Mouse (Mus musculus) urinary bladder, postnatal 25 days (tissue): Measurements from ENCODE around the gene C3ar1.
A peak's percentile ranks its signal among the peaks of the same experiment; 100 is the strongest.

ENCODE experiments used
- DNase-seq: peaks from one replicate; pipeline ENCODE4 v3.0.0; 2022; ENCODE audit warnings: low spot score

Gene C3ar1

DNA sequence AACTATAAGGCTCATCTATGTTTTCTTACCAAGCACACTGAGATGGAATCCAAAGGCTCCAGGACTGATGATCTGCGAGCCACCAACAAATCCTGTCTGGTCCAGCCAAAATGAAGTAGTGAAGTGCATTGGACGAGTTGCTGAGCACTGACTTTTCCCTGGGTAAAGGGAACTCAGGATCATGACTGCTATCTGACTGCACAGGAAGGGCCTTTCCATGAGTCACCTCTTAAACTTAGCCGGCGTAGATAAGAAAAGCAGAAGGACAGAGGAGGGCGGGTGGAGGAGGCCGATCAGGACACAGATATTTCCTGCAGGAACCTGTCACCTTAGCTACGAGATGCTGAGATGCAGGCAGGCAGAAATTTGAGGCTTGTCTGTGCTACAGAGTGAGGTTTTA lies at the start of gene C3ar1:
Gene C3ar1, minus strand, starts transcription at position 207 of the 400 bp plus-strand sequence.
- no peak for DNase-seq

DNA sequence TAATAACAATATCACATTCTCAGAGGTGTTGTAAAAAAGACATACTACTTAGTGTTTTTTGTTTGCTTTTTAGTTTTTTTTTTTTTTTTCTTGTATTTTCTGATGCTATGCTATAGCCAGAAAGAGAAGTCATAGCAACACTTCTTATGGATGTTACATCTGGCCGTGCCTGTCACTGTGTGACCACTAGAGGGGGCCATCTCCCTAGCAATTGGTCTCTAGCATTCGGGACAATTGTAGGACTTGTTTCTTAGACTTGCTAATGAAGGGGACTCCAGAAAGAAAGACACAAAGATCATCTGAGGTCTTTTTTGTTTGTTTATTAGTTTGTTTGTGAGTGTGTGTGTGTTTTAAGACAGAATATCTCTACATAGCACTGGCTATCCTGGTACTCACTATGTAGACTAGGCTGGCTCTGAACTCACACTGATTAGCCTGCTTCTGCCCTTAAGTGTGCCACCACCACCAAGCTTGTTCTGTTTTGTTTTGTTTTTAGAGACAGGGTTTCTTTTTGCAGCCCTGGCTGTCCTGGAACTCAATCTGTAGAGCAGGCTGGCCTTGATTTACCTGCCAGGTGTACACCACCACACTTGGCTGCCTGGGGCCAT lies 36.6 kb upstream of the C3ar1 start:
- peak; percentile 54 for DNase-seq

DNA sequence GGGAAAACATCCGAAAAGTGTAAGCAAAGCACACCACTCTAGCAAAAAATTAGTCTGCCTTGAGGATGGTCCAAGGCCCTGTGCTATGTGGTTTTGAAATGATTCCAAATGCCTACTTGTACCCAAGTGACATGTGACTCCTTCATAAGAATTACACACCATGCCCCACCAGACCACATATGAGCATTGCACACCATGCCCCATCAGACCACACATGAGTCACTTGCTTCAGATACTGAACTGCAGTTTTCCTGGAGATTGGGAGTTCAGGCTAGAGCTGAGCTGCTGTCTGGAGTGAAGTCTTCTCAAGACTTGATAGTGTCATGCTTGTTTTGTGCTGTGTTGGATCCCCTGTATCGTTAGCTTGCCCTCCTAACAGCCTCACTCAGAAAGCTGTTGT lies 33.6 kb upstream of the C3ar1 start:
- DNase-seq, result no peak

- no peak for DNase-seq
Observed at GRCm38 (mm10) chr6:122883603-122884002, 27.6 kb upstream of the C3ar1 start.

DNA sequence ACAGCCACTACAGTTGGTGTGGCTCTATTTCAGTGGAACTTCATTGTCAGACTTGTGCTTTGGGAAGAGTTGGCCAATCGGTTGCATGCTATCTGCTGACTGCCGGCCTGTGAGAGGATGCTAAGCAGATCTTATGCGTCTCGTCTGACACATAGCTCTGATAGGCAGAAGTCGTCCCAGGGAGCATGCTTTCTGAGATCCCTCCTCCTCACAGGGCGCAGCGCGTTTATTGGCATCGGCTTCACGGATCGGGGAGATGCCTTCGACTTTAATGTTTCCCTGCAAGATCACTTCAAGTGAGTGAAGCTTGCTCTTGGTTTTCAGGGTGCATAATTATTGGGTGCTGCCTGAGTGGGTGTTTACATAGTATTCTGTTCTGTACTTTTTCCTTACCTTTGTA lies 25.3 kb upstream of the C3ar1 start:
- no peak for DNase-seq

DNA sequence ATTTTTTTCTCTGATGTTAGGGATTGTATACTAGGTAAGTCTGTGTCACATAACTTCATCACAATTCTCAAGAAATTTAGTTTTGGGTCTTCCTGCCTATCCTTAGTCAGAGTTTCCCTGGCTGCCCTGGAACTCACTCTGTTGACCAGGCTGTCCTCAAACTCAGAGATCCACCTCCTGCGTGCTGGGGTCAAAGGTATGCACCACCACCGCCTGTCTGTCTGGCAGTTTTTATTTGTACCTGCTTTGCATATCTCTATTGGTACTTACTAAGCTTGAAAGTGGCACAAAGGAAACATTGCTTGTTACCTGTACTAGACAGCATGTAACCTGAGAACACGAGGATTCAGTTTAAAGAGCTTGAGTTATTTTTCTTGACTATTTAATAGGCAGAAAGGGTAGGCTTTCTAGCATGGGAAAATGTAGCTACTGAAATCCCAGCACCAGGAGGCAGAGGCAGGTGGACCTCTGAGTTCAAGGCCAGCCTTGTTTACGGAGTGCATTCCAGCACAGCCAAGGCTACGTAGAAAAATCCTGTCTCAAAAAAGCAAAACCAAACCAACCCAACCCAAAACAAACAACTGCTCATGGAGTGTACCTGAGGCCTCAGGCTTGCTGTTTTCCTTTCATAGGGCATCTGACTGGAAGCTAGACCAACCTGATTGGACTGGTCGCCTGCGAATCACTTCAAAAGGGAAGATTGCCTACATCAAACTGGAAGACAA lies 24.0 kb upstream of the C3ar1 start:
- no peak for DNase-seq

DNA sequence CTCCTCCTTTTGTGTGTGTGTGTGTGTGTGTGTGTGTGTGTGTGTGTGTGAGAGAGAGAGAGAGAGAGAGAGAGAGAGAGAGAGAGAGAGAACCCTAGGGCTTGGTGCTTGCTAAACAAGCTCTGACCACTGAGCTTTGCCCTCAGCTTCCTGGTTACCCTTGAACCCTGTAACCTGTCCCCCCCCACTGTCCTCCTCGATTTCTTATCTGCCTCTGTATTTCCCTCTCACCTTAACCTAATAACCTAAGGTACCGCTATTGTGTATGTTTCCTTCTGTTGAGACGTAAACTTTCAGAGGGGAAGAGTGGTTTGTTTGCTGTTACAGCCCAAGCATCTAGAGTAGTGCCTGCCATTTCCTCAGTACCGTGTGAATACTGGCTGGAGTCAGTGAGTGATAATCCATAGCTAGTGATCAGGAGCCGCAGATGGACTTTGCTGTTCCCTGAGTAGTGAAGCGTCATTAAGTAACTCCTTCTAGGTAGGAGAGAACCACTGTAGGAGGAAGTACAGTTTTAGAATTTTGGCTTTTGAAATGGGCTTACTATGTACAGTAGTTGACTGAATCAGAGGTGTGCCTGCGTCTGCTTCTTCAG lies 23.3 kb upstream of the C3ar1 start:
- DNase-seq, result no peak

- DNase-seq, result no peak
Observed at GRCm38 (mm10) chr6:122874720-122875389, 18.9 kb upstream of the C3ar1 start.

- peak; percentile 98 for DNase-seq
Observed at GRCm38 (mm10) chr6:122873871-122874719, 18.1 kb upstream of the C3ar1 start, which contains the start of gene Necap1. Gene Necap1, plus strand, starts transcription at chr6:122874474.

DNA sequence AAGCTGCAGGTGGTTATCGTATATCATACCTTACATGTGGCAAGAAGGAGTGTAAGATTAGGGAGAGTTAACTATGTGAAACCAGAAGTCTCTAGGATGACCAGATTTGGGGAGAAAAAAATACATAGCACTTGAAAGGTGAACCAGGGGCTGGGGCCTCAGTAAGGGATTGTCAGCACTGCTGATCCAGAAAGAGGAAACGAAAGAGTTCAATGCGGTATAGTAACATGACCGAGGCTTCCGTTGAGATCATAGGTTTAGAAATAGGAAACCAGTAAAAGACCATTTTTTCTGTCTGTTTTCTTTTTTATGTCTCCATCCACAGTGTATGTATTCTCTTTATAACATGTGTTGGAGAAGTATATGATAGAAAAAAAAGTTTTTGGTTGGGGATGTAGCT lies 16.8 kb upstream of the C3ar1 start:
- DNase-seq, result no peak

DNA sequence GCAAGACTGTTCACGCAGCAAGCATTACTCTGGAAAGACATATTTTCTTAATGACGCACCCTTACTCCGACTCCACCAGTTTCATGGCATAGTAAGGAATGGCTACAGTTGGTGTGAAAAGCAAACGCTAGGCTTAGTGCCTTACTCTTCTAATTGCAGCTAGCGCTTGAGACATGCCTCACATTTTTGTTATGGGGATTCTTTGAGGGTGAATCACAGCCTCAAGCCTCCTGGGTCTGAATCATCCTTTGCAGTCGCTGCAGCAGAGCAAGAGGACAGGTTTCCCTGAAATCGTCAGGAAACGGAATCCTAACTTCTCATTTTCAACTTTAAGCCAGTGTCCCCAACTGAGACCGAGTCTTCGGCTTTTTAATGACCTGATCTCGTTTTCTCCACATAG lies 13.9 kb upstream of the C3ar1 start:
- DNase-seq, result no peak

GRCm38 (mm10) chr6:122867914-122868313 lies 12.0 kb upstream of the C3ar1 start:
- no peak for DNase-seq

DNA sequence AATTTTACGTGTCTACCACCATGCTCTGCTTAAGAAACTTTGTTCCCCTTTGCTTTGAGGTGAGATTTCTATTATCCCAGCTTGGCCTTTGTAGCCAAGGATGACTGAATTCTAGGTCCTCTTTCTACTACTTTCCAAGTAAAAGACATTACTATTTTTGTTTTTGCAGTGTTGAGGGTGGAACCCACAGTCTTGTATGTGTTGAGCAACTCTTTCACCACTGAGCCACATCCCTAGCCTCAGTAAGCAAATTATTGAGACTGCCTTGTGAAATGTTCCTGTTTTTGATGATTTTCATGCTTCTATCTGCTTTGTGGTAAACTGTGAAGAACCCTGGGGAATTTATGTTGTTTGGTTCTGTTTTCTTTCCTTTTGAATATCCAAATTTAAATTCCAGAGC lies 6.9 kb upstream of the C3ar1 start:
- no peak for DNase-seq

- no peak for DNase-seq
Observed at GRCm38 (mm10) chr6:122862434-122862833, 6.5 kb upstream of the C3ar1 start.

- DNase-seq, result no peak
Observed at GRCm38 (mm10) chr6:122854552-122854951, 1.4 kb downstream of the C3ar1 start.

DNA sequence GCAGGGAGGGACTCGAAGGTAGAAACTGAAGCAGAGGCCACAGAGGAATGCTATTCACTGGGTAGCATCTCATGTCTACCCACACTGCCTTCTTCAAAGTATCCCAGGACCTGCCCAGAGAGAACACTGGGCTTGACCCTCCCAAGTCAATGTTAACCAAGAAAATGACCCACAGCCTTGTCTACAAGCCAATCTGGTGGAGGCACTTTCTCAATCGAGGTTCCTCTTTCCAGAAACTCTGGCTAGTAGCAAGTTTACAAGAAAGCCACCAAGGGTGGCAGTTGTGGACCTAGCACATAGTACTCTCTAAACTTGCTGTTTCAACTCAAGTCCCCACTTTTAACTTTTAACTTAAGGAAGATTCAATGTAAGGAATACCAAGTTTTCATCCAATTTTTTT lies 3.3 kb downstream of the C3ar1 start:
- DNase-seq, result no peak

DNA sequence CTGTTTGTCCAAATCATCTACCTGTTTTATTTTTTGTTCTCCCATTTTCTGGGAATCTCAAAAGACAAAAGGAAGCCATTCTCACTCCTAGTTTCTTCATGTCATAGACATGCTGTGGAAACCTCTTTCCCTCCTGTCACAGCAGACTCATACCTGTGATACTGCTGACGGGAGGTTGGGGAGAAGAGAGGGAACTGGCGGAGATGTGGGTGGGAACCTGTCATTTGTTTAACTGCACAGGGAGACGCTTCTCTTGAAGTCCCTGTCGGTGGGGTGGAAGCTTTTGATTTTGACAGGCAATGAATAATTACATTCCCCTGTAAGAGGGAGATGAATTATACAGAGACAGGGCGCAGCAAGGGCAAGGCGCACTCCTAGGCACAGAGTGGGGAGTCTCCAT lies 12.2 kb downstream of the C3ar1 start:
- DNase-seq, result no peak

DNA sequence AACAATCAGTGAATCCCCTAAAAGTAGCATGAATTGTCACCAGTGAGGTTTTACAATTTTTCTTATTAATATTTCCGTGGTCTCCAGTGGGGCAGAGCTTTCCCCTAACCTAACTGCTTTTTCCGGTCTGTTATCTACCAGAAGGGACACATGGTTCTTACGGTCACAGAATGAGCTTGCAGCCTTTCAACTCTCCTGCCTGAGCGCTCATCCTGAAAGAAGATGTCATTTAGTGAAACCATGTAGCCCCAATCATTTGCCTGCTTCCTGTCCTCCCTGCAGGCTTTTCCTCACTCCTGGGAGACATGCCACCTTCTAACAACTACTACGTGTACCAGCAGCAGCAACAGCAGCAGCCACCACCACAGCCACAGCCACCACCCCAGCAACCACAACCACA lies 18.4 kb downstream of the C3ar1 start:
- DNase-seq, result no peak

- no peak for DNase-seq
Observed at GRCm38 (mm10) chr6:122836974-122837373, 19.0 kb downstream of the C3ar1 start.

- DNase-seq, result peak; percentile 29
Observed at GRCm38 (mm10) chr6:122834365-122834764, 21.6 kb downstream of the C3ar1 start.

GRCm38 (mm10) chr6:122832880-122833279 lies 23.1 kb downstream of the C3ar1 start:
- DNase-seq, result no peak

DNA sequence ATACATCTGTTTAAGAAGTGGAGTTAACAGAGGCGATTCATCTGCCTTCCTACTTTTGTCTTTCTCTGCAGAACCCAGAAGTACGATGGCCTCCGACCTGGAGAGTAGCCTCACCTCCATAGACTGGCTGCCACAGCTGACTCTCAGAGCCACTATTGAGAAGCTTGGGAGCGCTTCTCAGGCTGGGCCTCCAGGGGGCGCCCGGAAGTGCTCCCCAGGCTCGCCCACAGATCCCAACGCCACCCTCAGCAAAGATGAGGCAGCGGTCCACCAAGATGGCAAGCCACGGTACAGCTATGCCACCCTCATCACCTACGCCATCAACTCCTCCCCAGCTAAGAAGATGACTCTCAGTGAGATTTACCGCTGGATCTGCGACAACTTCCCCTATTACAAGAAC lies 27.9 kb downstream of the C3ar1 start:
- DNase-seq, result no peak
